Mouse (Mus musculus): ENCODE measurements at regions not wholly inside any gene's neighbourhood (a gene's known extent, or its start where the extent isn't known, plus 50 kb on each side); places are given as distances from the start of the nearest gene placed in this dataset.

GRCm38 (mm10) chr19:28087607-28088546 is 76.9 kb upstream of the Rfx3 start:
- DNase-seq (ENCODE audit: low spot score) = peak; percentile 9

GRCm38 (mm10) chr19:28070386-28070785 is 59.4 kb upstream of the Rfx3 start:
- 86% methylated on average over 3 of the region's 3 CpGs for WGBS

More at GRCm38 (mm10) chr19:28087607-28088546, 76.9 kb upstream of the Rfx3 start:
- no peak for ATAC-seq (replicated peaks; ENCODE audit: insufficient number of reproducible peaks, low FRiP score, low TSS enrichment, low read depth)
- no peak overlapping the region for H3K4me3 ChIP-seq (ENCODE audit: low read depth, low read length)
- no peaks in the 10 kb centered on the region for H3K27me3 ChIP-seq (ENCODE audit: control insufficient read depth, insufficient read depth, low read length)
- no peaks in the 10 kb centered on the region for H3K9me3 ChIP-seq (replicated peaks; ENCODE audit: control insufficient read depth, low read length)
- H3K4me2 ChIP-seq (ENCODE audit: low read depth, low read length) = no peak overlapping the region
- H3K4me1 ChIP-seq (ENCODE audit: control insufficient read depth, insufficient read depth, low read length) = no peaks in the 10 kb centered on the region
- no peak overlapping the region for H3K27ac ChIP-seq (replicated peaks; ENCODE audit: low read depth, low read length)
- H3K9ac ChIP-seq (replicated peaks; ENCODE audit: low read length) = no peak overlapping the region
- WGBS = 74% methylated on average over 12 of the region's 12 CpGs
- H3K36me3 ChIP-seq (replicated peaks; ENCODE audit: control insufficient read depth, insufficient read depth, low read depth, low read length) = no peaks in the 10 kb centered on the region

More at GRCm38 (mm10) chr19:28070386-28070785, 59.4 kb upstream of the Rfx3 start:
- Histone ChIP-seq H3K36me3 (replicated peaks; ENCODE audit: control insufficient read depth, insufficient read depth, low read depth, low read length) (no peaks in the 10 kb centered on the region), H3K9me3 (replicated peaks; ENCODE audit: control insufficient read depth, low read length) (no peaks in the 10 kb centered on the region), H3K4me1 (ENCODE audit: control insufficient read depth, insufficient read depth, low read length) (no peaks in the 10 kb centered on the region), H3K9ac (replicated peaks; ENCODE audit: low read length) (no peak overlapping the region), H3K4me2 (ENCODE audit: low read depth, low read length) (no peak overlapping the region), H3K27me3 (ENCODE audit: control insufficient read depth, insufficient read depth, low read length) (no peaks in the 10 kb centered on the region), H3K4me3 (ENCODE audit: low read depth, low read length) (no peak overlapping the region), H3K27ac (replicated peaks; ENCODE audit: low read depth, low read length) (no peak overlapping the region)
- DNase-seq (ENCODE audit: low spot score) (no peak), ATAC-seq (replicated peaks; ENCODE audit: insufficient number of reproducible peaks, low FRiP score, low TSS enrichment, low read depth) (no peak)
